In the genomic region with DNA sequence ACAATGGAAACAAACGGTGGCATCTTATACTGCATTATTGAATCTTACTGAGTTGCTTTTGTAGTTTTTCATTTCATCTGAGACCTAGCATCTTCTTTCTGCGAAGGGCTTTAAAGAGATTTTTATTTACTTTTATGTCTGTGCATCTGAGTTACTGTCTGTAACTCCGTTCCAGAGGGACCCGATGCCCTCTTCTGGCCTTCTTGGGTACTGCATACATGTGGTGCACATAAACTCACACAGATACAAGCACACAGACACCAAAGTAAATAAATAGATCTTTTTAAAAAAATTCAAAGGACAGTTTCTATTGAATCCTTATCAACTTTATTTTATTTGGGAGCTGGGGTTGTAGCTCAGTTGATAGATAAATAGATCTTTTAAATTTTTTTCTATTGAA, we compare ENCODE assay signal across 17 mouse cellular contexts.
DNase-seq lines count a peak whose midpoint lies in the region; ATAC-seq and TF ChIP-seq lines count a peak whose summit lies in the region.
"Had no signal": no experiment of that assay in that cellular context is flagged by ENCODE, and none has a peak within 500 bp of the region (broad histone marks: within the 10 kb centered on the region; RNA-seq: fewer than 3 reads in every experiment).

No protein-coding gene starts in this region.

- H3K4me2 ChIP-seq in CH12.LX (ENCODE audit: insufficient read depth, low read depth, poor library complexity, severe bottlenecking), result no peak overlapping the region
- H3K4me2 ChIP-seq in forebrain, postnatal 0 days (ENCODE audit: low read depth), result no peak overlapping the region
- H3K4me2 ChIP-seq: forebrain, embryonic 15.5 days; hindbrain, embryonic 15.5 days had no signal

- dilution Hi-C loops in CH12.LX (cut with MboI; ENCODE audit: extremely low pct_ligation_motif_present, extremely low pct_unique_long_range_greater_than_20kb, low sequenced_read_pairs), result no loop called here

- no peak for TF ChIP-seq POLR2A in heart, adult 2 months (IDR thresholded peaks at IDR 0.05; ENCODE audit: insufficient read depth, low read depth, low read length)
- no peak for TF ChIP-seq POLR2A in CH12.LX (IDR thresholded peaks at IDR 0.05; ENCODE audit: low read depth, low read length)
- TF ChIP-seq POLR2A in brain, embryonic 14.5 days (IDR thresholded peaks at IDR 0.05; ENCODE audit: borderline replicate concordance, extremely low read depth, insufficient read depth, insufficient read length, poor library complexity, severe bottlenecking), result no peak

- 76% methylated on average over 4 of the region's 4 CpGs for WGBS in heart, adult 2 months
- 96% methylated on average over 4 of the region's 4 CpGs for WGBS in forebrain, postnatal 0 days

- H3K27me3 ChIP-seq in heart, adult 2 months (ENCODE audit: control insufficient read depth, insufficient read depth, low read length), result no peaks in the 10 kb centered on the region
- no peaks in the 10 kb centered on the region for H3K27me3 ChIP-seq in CH12.LX (replicated peaks)
- no peaks in the 10 kb centered on the region for H3K27me3 ChIP-seq in forebrain, postnatal 0 days (ENCODE audit: insufficient read depth, low read length)
- H3K27me3 ChIP-seq: forebrain, embryonic 15.5 days; hindbrain, embryonic 15.5 days had no signal

- intact Hi-C loops in heart, adult 2 months (cut with DNase I), result no loop called here

- no peaks in the 10 kb centered on the region for H3K36me3 ChIP-seq in heart, adult 2 months (ENCODE audit: control insufficient read depth, insufficient read depth, low read length)
- no peaks in the 10 kb centered on the region for H3K36me3 ChIP-seq in CH12.LX (replicated peaks in 1 of 2; ENCODE audit: control insufficient read depth in 1 of 2, insufficient read depth in 1 of 2, low read length in 1 of 2)
- H3K36me3 ChIP-seq in forebrain, postnatal 0 days (ENCODE audit: insufficient read depth), result no peaks in the 10 kb centered on the region
- H3K36me3 ChIP-seq: forebrain, embryonic 15.5 days; hindbrain, embryonic 15.5 days had no signal

- DNase-seq in heart, adult 2 months, result no peak
- no peak for DNase-seq in heart, adult 8-10 months (ENCODE audit: low spot score)
- no peak for DNase-seq in layer of hippocampus, adult 2 months (ENCODE audit: low spot score in 2 of 2)
- no peak for DNase-seq in layer of hippocampus, postnatal 36 days
- no peak for DNase-seq in CH12.LX (ENCODE audit: extremely low read depth)
- DNase-seq in brain, embryonic 14.5 days (ENCODE audit: low read depth), result no peak
- no peak for DNase-seq in forebrain, postnatal 0 days
- DNase-seq: adrenal gland, postnatal 10 days; cerebellum, adult 11 months; gastrocnemius, postnatal 25 days; kidney, postnatal 4 days; right cerebral cortex, postnatal 14 days; thymus, postnatal 14 days had no signal

- H3K79me2 ChIP-seq in heart, adult 2 months (replicated peaks; ENCODE audit: control insufficient read depth, insufficient read depth, low read length), result no peaks in the 10 kb centered on the region
- H3K79me2 ChIP-seq in CH12.LX (replicated peaks; ENCODE audit: control insufficient read depth, extremely low read depth, insufficient read depth, poor library complexity, severe bottlenecking), result no peaks in the 10 kb centered on the region

- H3K9ac ChIP-seq in heart, adult 2 months (ENCODE audit: low read depth, low read length), result no peak overlapping the region
- H3K9ac ChIP-seq in CH12.LX (ENCODE audit: insufficient read depth, low read depth), result no peak overlapping the region
- H3K9ac ChIP-seq in forebrain, postnatal 0 days, result no peak overlapping the region
- H3K9ac ChIP-seq: forebrain, embryonic 15.5 days; hindbrain, embryonic 15.5 days had no signal

- no peak for TF ChIP-seq EP300 in heart, adult 2 months (IDR thresholded peaks at IDR 0.05; ENCODE audit: insufficient read depth, low read depth, low read length)
- TF ChIP-seq EP300 in CH12.LX (IDR thresholded peaks at IDR 0.05; ENCODE audit: low read length), result no peak

- H3K4me1 ChIP-seq in heart, adult 2 months (ENCODE audit: control insufficient read depth, insufficient read depth, low read length), result peaks cover 3% of the 10 kb centered on the region; the same call in 1 of the 2 replicates
- peaks cover 3 to 28% of the 10 kb centered on the region in 2 experiments; a peak in 3 of 4 replicates for H3K4me1 ChIP-seq in CH12.LX (ENCODE audit: control insufficient read depth in 1 of 2, insufficient read depth in 2 of 2)
- no peaks in the 10 kb centered on the region for H3K4me1 ChIP-seq in forebrain, postnatal 0 days (ENCODE audit: insufficient read depth)
- H3K4me1 ChIP-seq: forebrain, embryonic 15.5 days; hindbrain, embryonic 15.5 days; megakaryocyte, embryonic 14.5 days had no signal

- no peak for ATAC-seq in erythroblast, adult 5-6 weeks (replicated peaks; ENCODE audit: low FRiP score, poor library complexity, severe bottlenecking)
- ATAC-seq in forebrain, postnatal 0 days, result no peak
- ATAC-seq: forebrain, embryonic 15.5 days had no signal

- peak overlapping the region; percentile 85 for H3K27ac ChIP-seq in heart, adult 2 months
- no peak overlapping the region for H3K27ac ChIP-seq in layer of hippocampus, adult 2 months
- no peak overlapping the region for H3K27ac ChIP-seq in CH12.LX (ENCODE audit: insufficient read depth, low read depth)
- no peak overlapping the region for H3K27ac ChIP-seq in forebrain, postnatal 0 days (ENCODE audit: low read depth, low read length)
- H3K27ac ChIP-seq: forebrain, embryonic 15.5 days; hindbrain, embryonic 15.5 days had no signal

- no peak; the same call in none of the 2 replicates for TF ChIP-seq RAD21 in CH12.LX (IDR thresholded peaks at IDR 0.05; ENCODE audit: low read depth, low read length)

- H3K9me3 ChIP-seq in CH12.LX (replicated peaks; ENCODE audit: low read length), result peaks cover 6% of the 10 kb centered on the region
- H3K9me3 ChIP-seq in forebrain, postnatal 0 days (ENCODE audit: low read length), result no peaks in the 10 kb centered on the region
- H3K9me3 ChIP-seq: forebrain, embryonic 15.5 days; hindbrain, embryonic 15.5 days had no signal

- no peak overlapping the region for H3K4me3 ChIP-seq in heart, adult 2 months
- no peak overlapping the region for H3K4me3 ChIP-seq in layer of hippocampus, adult 2 months
- H3K4me3 ChIP-seq in CH12.LX (replicated peaks in 1 of 3; ENCODE audit: low read depth in 2 of 3, low read length in 2 of 3, poor library complexity in 1 of 3), result no peak overlapping the region
- no peak overlapping the region for H3K4me3 ChIP-seq in forebrain, postnatal 0 days (ENCODE audit: low read depth, low read length)
- H3K4me3 ChIP-seq: forebrain, embryonic 15.5 days; hindbrain, embryonic 15.5 days; megakaryocyte, embryonic 14.5 days had no signal

- in situ Hi-C loops in CH12.LX (cut with MboI; ENCODE audit: low pct_ligation_motif_present, low pct_unique_long_range_greater_than_20kb, low sequenced_read_pairs), result no loop called here

- TF ChIP-seq CTCF in heart, adult 2 months (IDR thresholded peaks at IDR 0.05), result peak; percentile 61
- peak; percentile 61 for TF ChIP-seq CTCF in layer of hippocampus, adult 2 months (conservative IDR thresholded peaks at IDR 0.05)
- peak in 1 of 2 experiments; percentile 40; a peak in 2 of 4 replicates for TF ChIP-seq CTCF in CH12.LX (conservative IDR thresholded peaks at IDR 0.05 in 1 of 2, IDR thresholded peaks at IDR 0.05 in 1 of 2; ENCODE audit: low read depth in 2 of 2, low read length in 2 of 2)
- TF ChIP-seq CTCF in brain, embryonic 14.5 days (IDR thresholded peaks at IDR 0.05; ENCODE audit: borderline replicate concordance, extremely low read depth, insufficient read depth, insufficient read length), result peak; percentile 30; the same call in 1 of the 2 replicates
- no peak for TF ChIP-seq CTCF in forebrain, postnatal 0 days (IDR thresholded peaks at IDR 0.05; ENCODE audit: low read depth)

TF ChIP-seq in CH12.LX, 34 proteins besides CTCF, POLR2A, EP300 and RAD21:
- TF ChIP-seq SMC3 (IDR thresholded peaks at IDR 0.05; ENCODE audit: low read depth, low read length) (peak; percentile 14; the same call in 1 of the 2 replicates), NRF1 (IDR thresholded peaks at IDR 0.05; ENCODE audit: low read depth, low read length) (no peak), ZMIZ1 (IDR thresholded peaks at IDR 0.05; ENCODE audit: low read depth, low read length) (no peak)
